12 mouse cellular contexts compared by ENCODE assay signal in the genomic region with DNA sequence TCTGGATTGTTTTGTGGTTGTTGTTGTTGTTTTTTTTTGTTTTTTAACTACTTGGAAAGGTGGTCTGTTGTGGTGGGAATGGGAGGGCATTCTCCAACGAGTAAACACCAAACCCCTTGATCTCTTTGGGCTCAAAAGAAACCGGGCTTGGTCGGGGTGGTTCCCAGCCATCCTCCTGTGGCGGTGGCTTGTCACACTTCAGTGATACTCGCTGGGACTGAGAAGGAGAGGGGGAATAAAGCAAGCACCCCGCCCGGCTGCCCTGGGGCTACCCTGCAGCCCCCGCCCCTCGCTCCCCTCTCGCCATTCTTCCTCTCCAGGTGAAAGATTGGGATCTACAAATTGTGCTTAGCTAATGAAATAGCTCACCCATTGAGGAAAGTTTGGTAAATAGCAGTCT.
A peak's percentile ranks its signal among the peaks of the same experiment; 100 is the strongest.
DNase-seq lines count a peak whose midpoint lies in the region; ATAC-seq and TF ChIP-seq lines count a peak whose summit lies in the region.
"Had no signal": no experiment of that assay in that cellular context is flagged by ENCODE, and none has a peak within 500 bp of the region (broad histone marks: within the 10 kb centered on the region; RNA-seq: fewer than 3 reads in every experiment).

No protein-coding gene starts in this region.

- ATAC-seq in kidney, postnatal 0 days (replicated peaks; ENCODE audit: low FRiP score, low read depth): no peak
- no peak for ATAC-seq in hindbrain, embryonic 15.5 days (ENCODE audit: low FRiP score, low read depth)
- ATAC-seq in midbrain, embryonic 16.5 days: no peak
- ATAC-seq in megakaryocyte, adult 5-6 weeks (ENCODE audit: poor library complexity, severe bottlenecking): no peak
- ATAC-seq: liver, embryonic 12.5 days had no signal

- peaks cover 14% of the 10 kb centered on the region for H3K27me3 ChIP-seq in kidney, postnatal 0 days (ENCODE audit: insufficient read depth, low read length)
- H3K27me3 ChIP-seq in forebrain, embryonic 10.5 days (ENCODE audit: poor library complexity, severe bottlenecking): peaks cover 79% of the 10 kb centered on the region
- peaks cover 44% of the 10 kb centered on the region for H3K27me3 ChIP-seq in hindbrain, embryonic 15.5 days
- peaks cover 6% of the 10 kb centered on the region for H3K27me3 ChIP-seq in midbrain, embryonic 16.5 days (ENCODE audit: control insufficient read depth, insufficient read depth, low read depth, low read length)

- peak; percentile 7 for DNase-seq in kidney, postnatal 0 days (ENCODE audit: low spot score)
- no peak for DNase-seq in kidney, adult 18-20 months
- DNase-seq in forebrain, embryonic 10.5 days (ENCODE audit: extremely low spot score, low spot score): peak; percentile 56
- no peak for DNase-seq in embryo, embryonic 10 days (ENCODE audit: low spot score)
- DNase-seq in gastrocnemius, postnatal 10 days: no peak
- DNase-seq: adrenal gland, adult 2 months; cerebellum, adult 11 months; spleen, adult 18-20 months had no signal

- H3K9ac ChIP-seq in kidney, postnatal 0 days (ENCODE audit: low read depth, low read length): no peak overlapping the region
- H3K9ac ChIP-seq in hindbrain, embryonic 15.5 days: 0 out of 2 replicates have a peak overlapping the region, but pooled peaks have one; percentile 31
- no peak overlapping the region for H3K9ac ChIP-seq in midbrain, embryonic 16.5 days (ENCODE audit: low read depth, low read length)
- H3K9ac ChIP-seq: liver, embryonic 12.5 days had no signal

- WGBS in kidney, postnatal 0 days: 2% methylated on average over 10 of the region's 10 CpGs
- WGBS in forebrain, embryonic 10.5 days: 0% methylated on average over 10 of the region's 10 CpGs
- WGBS in hindbrain, embryonic 15.5 days: 3% methylated on average over 10 of the region's 10 CpGs
- under 1% methylated on average over 10 of the region's 10 CpGs for WGBS in midbrain, embryonic 16.5 days

- H3K4me1 ChIP-seq in kidney, postnatal 0 days (replicated peaks; ENCODE audit: insufficient read depth, low read length): no peaks in the 10 kb centered on the region
- peaks cover 47% of the 10 kb centered on the region for H3K4me1 ChIP-seq in forebrain, embryonic 10.5 days
- H3K4me1 ChIP-seq in hindbrain, embryonic 15.5 days (replicated peaks): peaks cover 14% of the 10 kb centered on the region
- H3K4me1 ChIP-seq in midbrain, embryonic 16.5 days (ENCODE audit: control insufficient read depth, insufficient read depth, low read length): peaks cover 11% of the 10 kb centered on the region
- H3K4me1 ChIP-seq: liver, embryonic 12.5 days had no signal

- no peak overlapping the region for H3K4me3 ChIP-seq in kidney, postnatal 0 days (replicated peaks; ENCODE audit: low read depth, low read length)
- H3K4me3 ChIP-seq in forebrain, embryonic 10.5 days: peak overlapping the region; percentile 43
- peak overlapping the region; percentile 37 for H3K4me3 ChIP-seq in hindbrain, embryonic 15.5 days
- H3K4me3 ChIP-seq in midbrain, embryonic 16.5 days (ENCODE audit: low read depth, low read length): peak overlapping the region; percentile 39
- H3K4me3 ChIP-seq: liver, embryonic 12.5 days had no signal

- no peaks in the 10 kb centered on the region for H3K36me3 ChIP-seq in kidney, postnatal 0 days (ENCODE audit: insufficient read depth, low read length)
- no peaks in the 10 kb centered on the region for H3K36me3 ChIP-seq in forebrain, embryonic 10.5 days (replicated peaks)
- H3K36me3 ChIP-seq in hindbrain, embryonic 15.5 days: no peaks in the 10 kb centered on the region
- no peaks in the 10 kb centered on the region for H3K36me3 ChIP-seq in midbrain, embryonic 16.5 days (ENCODE audit: control insufficient read depth, insufficient read depth, low read length)
- H3K36me3 ChIP-seq: liver, embryonic 12.5 days had no signal

- no peak overlapping the region for H3K27ac ChIP-seq in kidney, postnatal 0 days
- peak overlapping the region; percentile 82 for H3K27ac ChIP-seq in forebrain, embryonic 10.5 days
- no peak overlapping the region for H3K27ac ChIP-seq in hindbrain, embryonic 15.5 days (replicated peaks)
- H3K27ac ChIP-seq in midbrain, embryonic 16.5 days (ENCODE audit: low read length): no peak overlapping the region
- H3K27ac ChIP-seq: liver, embryonic 12.5 days had no signal

- H3K9me3 ChIP-seq in kidney, postnatal 0 days (replicated peaks; ENCODE audit: low read length): no peaks in the 10 kb centered on the region
- no peaks in the 10 kb centered on the region for H3K9me3 ChIP-seq in forebrain, embryonic 10.5 days
- H3K9me3 ChIP-seq in hindbrain, embryonic 15.5 days: no peaks in the 10 kb centered on the region
- H3K9me3 ChIP-seq in midbrain, embryonic 16.5 days (replicated peaks; ENCODE audit: control insufficient read depth, low read length, poor library complexity, severe bottlenecking): no peaks in the 10 kb centered on the region
- H3K9me3 ChIP-seq: liver, embryonic 12.5 days had no signal

- no peak for TF ChIP-seq CTCF in kidney, postnatal 0 days (IDR thresholded peaks at IDR 0.05; ENCODE audit: low read depth)

- H3K4me2 ChIP-seq in kidney, postnatal 0 days (ENCODE audit: low read length): peak overlapping the region; percentile 44
- peak overlapping the region; percentile 74 for H3K4me2 ChIP-seq in hindbrain, embryonic 15.5 days
- H3K4me2 ChIP-seq in midbrain, embryonic 16.5 days (ENCODE audit: low read length): peak overlapping the region; percentile 76

Comparison
In these comparisons a context has a peak if more than half of its experiments do, and no peak if none do; other contexts are left out.
1. DNase-seq: peak in kidney, postnatal 0 days (single experiment) and forebrain, embryonic 10.5 days (single experiment); none in kidney, adult 18-20 months (single experiment), embryo, embryonic 10 days (single experiment) and gastrocnemius, postnatal 10 days (single experiment).
2. Peak in every context shown above with its lines, with median percentiles within 50 percentile points of each other: H3K4me2 ChIP-seq.